Mouse (Mus musculus) G1E (cell line): ENCODE measurements around the gene Gm10300. TPM values are rescaled to one million over a fixed set of nuclear protein-coding genes. Genes with fewer than 3 reads are reported as not detected.

ENCODE experiments used
- ATAC-seq: 2 replicates; pipeline ENCODE4 v1.8.0; 2016; ENCODE audit warnings: mild to moderate bottlenecking; ENCODE audit not compliant: insufficient number of reproducible peaks, poor library complexity, low FRiP score, severe bottlenecking; ENCODE audit errors: extremely low read depth
- DNase-seq: peaks from one replicate; pipeline ENCODE4 v3.0.0; 2012; ENCODE audit warnings: low spot score
- H3K27me3 ChIP-seq: 2 replicates; pipeline ENCODE4 v1.6.1; 2012; ENCODE audit warnings: mild to moderate bottlenecking, low read length, inconsistent platforms; ENCODE audit not compliant: insufficient read depth
- H3K36me3 ChIP-seq: replicated peaks from 2 replicates; pipeline ENCODE3; 2012; ENCODE audit warnings: mild to moderate bottlenecking, inconsistent platforms
- H3K4me1 ChIP-seq: 2 replicates; pipeline ENCODE4 v1.6.1; 2012; ENCODE audit warnings: low read depth, low read length, inconsistent platforms, mixed read lengths; ENCODE audit not compliant: insufficient read depth
- H3K4me3 ChIP-seq: 2 replicates; pipeline ENCODE4 v1.5.1; 2012; ENCODE audit warnings: low read depth, mild to moderate bottlenecking, inconsistent platforms, low read length, moderate library complexity, mixed read lengths
- H3K9me3 ChIP-seq: replicated peaks from 2 replicates; pipeline ENCODE4 v1.6.1; 2012; ENCODE audit warnings: inconsistent platforms
- CTCF ChIP-seq: IDR thresholded peaks from 2 replicates; pipeline ENCODE4 v1.5.1; 2012; ENCODE audit warnings: low read depth, low read length, inconsistent platforms, mixed read lengths
- GATA1 ChIP-seq: IDR thresholded peaks from 2 replicates; pipeline ENCODE4 v1.6.1; 2012; ENCODE audit warnings: borderline replicate concordance, low read length, inconsistent platforms, mixed read lengths
- GATA2 ChIP-seq: IDR thresholded peaks from 2 replicates; pipeline ENCODE4 v1.6.1; 2012; ENCODE audit warnings: low read depth, low read length, inconsistent platforms, borderline replicate concordance
- POLR2AphosphoS5 ChIP-seq: IDR thresholded peaks from 2 replicates; pipeline ENCODE4 v1.6.1; 2012; ENCODE audit warnings: low read depth, low read length, inconsistent platforms; ENCODE audit not compliant: insufficient replicate concordance
- TAL1 ChIP-seq: conservative IDR thresholded peaks from 2 replicates; pipeline ENCODE4 v1.6.1; 2012; ENCODE audit warnings: low read depth, low read length, inconsistent platforms, mixed read lengths
- polyA plus RNA-seq: library from polyadenylated mRNA; stranded (reverse); fragments of >175 nt; gene quantifications from 2 replicates; pipeline ENCODE4 v1.2.3, GENCODE M21; 2012
- total RNA-seq, 2 experiments: library from RNA; stranded (forward) in 1 of 2; stranded (reverse) in 1 of 2; fragments of 200-1000 nt in 1 of 2; fragments of >200 nt in 1 of 2; fragmentation: Nextera tagmentation in 1 of 2; gene quantifications; 2 replicates each; pipeline ENCODE4 v1.2.3; 2014 to 2017

Gm10300 gene
- total and polyA plus RNA-seq, 3 experiments, result 0.16 to 1.2 (median 0.26) TPM

DNA sequence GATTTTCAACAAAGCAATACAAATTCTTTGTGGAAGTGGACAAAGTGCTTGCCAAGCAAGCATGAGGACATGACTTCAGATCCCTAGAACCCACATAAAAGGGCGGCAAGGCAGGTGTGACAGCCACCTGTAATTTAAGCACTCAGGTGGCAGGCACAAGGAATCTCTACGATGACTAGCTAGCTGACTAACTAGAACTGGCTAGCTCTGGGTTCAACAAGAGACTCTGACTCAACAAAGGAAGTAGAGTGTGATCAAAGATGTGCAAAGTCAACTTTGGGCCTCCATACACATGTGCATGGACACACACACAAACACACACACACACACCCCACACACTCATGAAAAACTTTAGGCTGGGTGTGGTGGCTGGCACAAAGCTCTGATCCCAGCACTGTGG is 35.0 kb upstream of the Gm10300 start:
- Histone ChIP-seq H3K4me1 (peaks cover 79% of the 10 kb centered on the region), H3K36me3 (peaks cover 46% of the 10 kb centered on the region), H3K4me3 (peak overlapping the region; percentile 55; the same call in 1 of the 2 replicates), H3K9me3 (no peaks in the 10 kb centered on the region), H3K27me3 (no peaks in the 10 kb centered on the region)
- ATAC-seq (no peak), DNase-seq (no peak)
- TF ChIP-seq CTCF (no peak), GATA1 (no peak), TAL1 (no peak), GATA2 (no peak), POLR2AphosphoS5 (no peak)

GRCm38 (mm10) chr4:132039975-132040645 is 34.4 kb upstream of the Gm10300 start:
- Histone ChIP-seq H3K4me1 (peaks cover 83% of the 10 kb centered on the region), H3K36me3 (peaks cover 47% of the 10 kb centered on the region), H3K27me3 (no peaks in the 10 kb centered on the region), H3K4me3 (peak overlapping the region; percentile 55; the same call in 1 of the 2 replicates), H3K9me3 (no peaks in the 10 kb centered on the region)
- DNase-seq, result peak; percentile 65
- TF ChIP-seq POLR2AphosphoS5 (no peak), GATA1 (no peak), GATA2 (no peak), TAL1 (peak; percentile 82)
- ATAC-seq, result peak; percentile 87

DNA sequence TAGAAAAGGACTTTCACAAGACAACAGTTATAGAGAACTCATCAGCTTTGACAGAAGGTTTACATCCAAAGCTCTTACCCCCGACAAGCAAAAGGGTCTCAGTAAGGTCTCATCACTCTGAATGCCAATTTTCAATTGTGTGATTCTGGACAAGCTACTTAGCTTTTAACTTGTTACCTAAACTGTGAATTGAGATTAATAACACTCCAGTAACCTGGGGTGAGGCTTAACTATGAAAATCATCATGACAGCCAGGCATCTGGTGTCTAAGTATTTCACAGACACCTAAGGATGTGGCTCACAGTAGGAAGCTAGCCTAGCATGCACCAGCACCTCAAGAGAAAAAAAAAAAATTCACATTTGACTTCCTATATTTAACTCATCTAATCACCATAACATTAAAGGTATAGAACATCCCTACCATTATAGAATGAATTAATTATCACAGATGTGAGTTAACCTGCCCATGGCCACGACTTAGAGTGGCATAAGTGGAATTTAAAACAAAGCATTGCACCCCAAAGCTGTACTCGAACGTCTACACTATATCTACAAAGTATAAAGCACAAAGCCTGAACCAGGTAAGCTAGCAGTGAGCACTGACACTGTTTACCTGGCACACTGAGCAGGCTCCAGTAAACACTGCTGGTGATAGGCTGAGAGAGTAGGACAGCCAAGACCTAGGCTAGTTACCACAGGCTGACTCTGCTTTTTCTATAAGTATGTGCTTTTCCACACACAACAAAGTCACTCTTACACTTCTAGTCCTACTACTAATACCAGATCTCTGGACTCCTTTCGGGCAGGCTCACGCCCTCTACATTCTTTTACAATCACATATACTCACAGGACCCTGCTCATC is 32.8 kb upstream of the Gm10300 start:
- peaks cover 88% of the 10 kb centered on the region for H3K4me1 ChIP-seq

GRCm38 (mm10) chr4:132043726-132044125 is 30.8 kb upstream of the Gm10300 start:
- DNase-seq (no peak), ATAC-seq (no peak)
- Histone ChIP-seq H3K36me3 (peaks cover 34% of the 10 kb centered on the region), H3K27me3 (no peaks in the 10 kb centered on the region), H3K4me1 (peaks cover 88% of the 10 kb centered on the region), H3K4me3 (no peak overlapping the region), H3K9me3 (no peaks in the 10 kb centered on the region)
- no peak for TF ChIP-seq CTCF

More for the DNA sequence above, 32.8 kb upstream of the Gm10300 start:
- TF ChIP-seq POLR2AphosphoS5, result no peak
- no peak for TF ChIP-seq TAL1
- no peak for TF ChIP-seq CTCF
- TF ChIP-seq GATA1, result no peak
- TF ChIP-seq GATA2, result no peak
- DNase-seq (no peak), ATAC-seq (no peak)
- Histone ChIP-seq H3K4me3 (no peak overlapping the region), H3K36me3 (peaks cover 39% of the 10 kb centered on the region), H3K9me3 (no peaks in the 10 kb centered on the region), H3K27me3 (no peaks in the 10 kb centered on the region)

GRCm38 (mm10) chr4:132048011-132048991 is 26.2 kb upstream of the Gm10300 start:
- no peaks in the 10 kb centered on the region for H3K9me3 ChIP-seq
- peaks cover 49% of the 10 kb centered on the region for H3K36me3 ChIP-seq
- peaks cover 83% of the 10 kb centered on the region for H3K4me1 ChIP-seq
- H3K27me3 ChIP-seq, result no peaks in the 10 kb centered on the region
- H3K4me3 ChIP-seq, result peak overlapping the region; percentile 75
- TF ChIP-seq CTCF (no peak), GATA1 (no peak), GATA2 (no peak), TAL1 (no peak), POLR2AphosphoS5 (no peak)
- ATAC-seq (no peak), DNase-seq (peak; percentile 27)

GRCm38 (mm10) chr4:132048995-132049404 is 25.5 kb upstream of the Gm10300 start:
- peak overlapping the region; percentile 75 for H3K4me3 ChIP-seq
- no peaks in the 10 kb centered on the region for H3K27me3 ChIP-seq
- TF ChIP-seq POLR2AphosphoS5 (no peak), GATA1 (no peak), TAL1 (no peak), GATA2 (no peak), CTCF (no peak)
- peaks cover 51% of the 10 kb centered on the region for H3K36me3 ChIP-seq
- H3K9me3 ChIP-seq, result no peaks in the 10 kb centered on the region
- peaks cover 76% of the 10 kb centered on the region for H3K4me1 ChIP-seq
- DNase-seq (peak; percentile 95), ATAC-seq (peak; percentile 93)
